Mouse (Mus musculus) small intestine, adult 2 months (tissue): ENCODE results near the gene Mamstr. TPM values are rescaled to one million over a fixed set of nuclear protein-coding genes. Genes with fewer than 3 reads are reported as not detected.
A peak's percentile ranks its signal among the peaks of the same experiment; 100 is the strongest.

Source experiments
- H3K27ac ChIP-seq: fragments of 200-500 bp; 2 replicates; pipeline ENCODE4 v1.5.1; 2012; ENCODE audit warnings: low read depth, low read length, control low read depth, inconsistent platforms; ENCODE audit not compliant: insufficient read depth
- H3K27me3 ChIP-seq: fragments of 200-500 bp; 2 replicates; pipeline ENCODE4 v1.6.1; 2012; ENCODE audit warnings: mild to moderate bottlenecking, moderate library complexity, low read length, inconsistent platforms; ENCODE audit not compliant: control insufficient read depth, insufficient read depth
- H3K36me3 ChIP-seq: fragments of 200-500 bp; 2 replicates; pipeline ENCODE4 v1.6.1; 2012; ENCODE audit warnings: mild to moderate bottlenecking, low read length, control low read depth, inconsistent platforms; ENCODE audit not compliant: control insufficient read depth, insufficient read depth
- H3K4me1 ChIP-seq: fragments of 200-500 bp; 2 replicates; pipeline ENCODE4 v1.6.1; 2012; ENCODE audit warnings: low read length, inconsistent platforms, mixed read lengths; ENCODE audit not compliant: control insufficient read depth, insufficient read depth, insufficient read length
- H3K4me3 ChIP-seq: fragments of 200-500 bp; 2 replicates; pipeline ENCODE4 v1.5.1; 2012; ENCODE audit warnings: low read depth, mild to moderate bottlenecking, control low read depth, inconsistent platforms, low read length, moderate library complexity
- CTCF ChIP-seq: fragments of 200-500 bp; IDR thresholded peaks from 2 replicates; pipeline ENCODE4 v1.5.1; 2012; ENCODE audit warnings: low read depth, mild to moderate bottlenecking, control low read depth, inconsistent platforms, low read length, moderate library complexity, mixed read lengths; ENCODE audit not compliant: insufficient replicate concordance, insufficient read length; ENCODE audit errors: extremely low read depth
- POLR2A ChIP-seq: fragments of 200-500 bp; IDR thresholded peaks from 2 replicates; pipeline ENCODE4 v1.6.1; 2012; ENCODE audit warnings: low read depth, mild to moderate bottlenecking, control low read depth, inconsistent platforms, low read length, moderate library complexity
- WGBS: fragments of 180-500 bp; shearing (Covaris S2); methylation state at CpG from one replicate; pipeline ENCODE4 v1.1.7; 2018; 5-methylcytosine and 5-hydroxymethylcytosine counted together
- polyA plus RNA-seq: library from polyadenylated mRNA; depleted of rRNA; stranded (reverse); fragments of >200 nt; gene quantifications from 2 replicates; pipeline ENCODE4 v1.2.3, GENCODE M21; 2012

The Mamstr gene
- polyA plus RNA-seq, 1 experiment, result 0.63 TPM

DNA sequence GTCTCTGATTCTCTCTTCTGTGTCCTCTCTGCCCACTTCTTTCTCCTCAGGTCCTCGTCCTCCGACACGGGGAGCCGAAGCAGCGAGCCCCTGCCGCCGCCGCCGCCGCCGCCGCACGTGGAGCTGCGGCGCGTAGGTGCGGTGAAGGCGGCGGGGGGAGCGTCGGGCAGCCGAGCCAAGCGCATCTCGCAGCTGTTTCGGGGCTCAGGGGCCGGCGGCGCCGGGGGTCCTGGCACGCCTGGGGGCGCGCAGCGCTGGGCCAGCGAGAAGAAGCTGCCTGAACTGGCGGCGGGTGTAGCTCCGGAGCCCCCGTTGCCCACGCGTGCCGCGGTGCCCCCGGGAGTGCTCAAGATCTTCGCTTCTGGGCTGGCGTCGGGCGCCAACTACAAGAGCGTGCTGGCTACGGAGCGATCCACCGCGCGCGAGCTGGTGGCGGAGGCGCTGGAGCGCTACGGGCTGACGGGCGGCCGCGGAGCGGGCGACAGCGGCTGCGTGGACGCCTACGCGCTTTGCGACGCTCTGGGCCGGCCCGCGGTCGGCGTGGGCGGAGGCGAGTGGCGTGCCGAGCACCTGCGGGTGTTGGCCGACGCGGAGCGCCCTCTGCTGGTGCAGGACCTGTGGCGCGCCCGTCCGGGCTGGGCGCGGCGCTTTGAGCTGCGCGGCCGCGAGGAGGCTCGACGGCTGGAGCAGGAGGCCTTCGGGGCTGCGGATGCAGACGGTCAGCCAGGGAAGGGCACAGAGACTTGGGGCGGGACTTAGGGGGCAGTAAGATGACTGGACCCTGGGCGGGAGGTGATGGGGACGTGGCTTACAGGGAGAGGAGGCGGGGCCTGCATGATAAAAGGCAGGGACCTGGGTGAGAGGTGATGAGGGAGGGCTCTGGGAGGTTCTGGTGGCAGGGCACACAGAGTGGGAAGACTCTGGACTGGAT is 11.1 kb upstream of the Mamstr start:
- H3K4me1 ChIP-seq, result no peaks in the 10 kb centered on the region; the same call in 1 of the 2 replicates
- H3K4me3 ChIP-seq, result peak overlapping the region; percentile 59
- TF ChIP-seq POLR2A (no peak; the same call in 1 of the 2 replicates), CTCF (peak; percentile 87)
- H3K27ac ChIP-seq, result peak overlapping the region; percentile 17; the same call in 1 of the 2 replicates
- H3K36me3 ChIP-seq, result no peaks in the 10 kb centered on the region
- H3K27me3 ChIP-seq, result peaks cover 35% of the 10 kb centered on the region
- 2% methylated on average over 104 of the region's 105 CpGs for WGBS

DNA sequence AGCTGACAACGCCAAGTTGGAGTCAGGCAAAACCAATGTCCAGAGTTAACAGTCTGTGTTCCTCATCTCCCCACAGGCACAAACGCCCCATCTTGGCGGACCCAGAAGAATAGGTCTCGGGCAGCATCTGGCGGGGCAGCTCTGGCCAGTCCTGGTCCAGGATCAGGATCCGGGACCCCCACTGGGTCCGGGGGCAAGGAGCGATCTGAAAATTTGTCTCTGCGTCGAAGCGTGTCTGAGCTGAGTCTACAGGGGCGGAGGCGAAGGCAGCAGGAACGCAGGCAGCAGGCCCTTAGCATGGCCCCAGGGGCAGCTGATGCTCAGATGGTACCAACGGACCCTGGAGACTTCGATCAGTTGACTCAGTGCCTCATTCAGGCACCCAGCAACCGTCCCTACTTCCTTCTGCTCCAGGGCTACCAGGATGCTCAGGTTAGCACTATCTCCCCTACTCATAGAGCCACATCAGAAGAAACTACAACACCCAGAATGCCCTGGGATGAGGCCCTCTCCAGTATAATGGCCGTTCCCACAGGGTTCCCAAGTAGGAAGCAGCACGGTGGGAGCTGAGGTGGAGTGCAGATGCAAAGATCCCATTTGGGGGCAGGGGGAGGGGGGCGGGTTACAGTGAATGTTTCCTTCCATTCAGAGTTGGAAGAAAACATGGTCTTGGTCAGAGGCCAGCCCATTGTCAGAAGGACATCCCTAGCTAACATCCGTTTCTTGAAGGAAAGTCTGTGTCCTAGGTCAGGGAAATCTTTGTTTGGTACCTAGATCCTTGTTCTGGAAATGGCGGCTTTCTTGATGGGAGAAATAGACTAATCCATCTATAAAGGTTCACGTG is 9.5 kb upstream of the Mamstr start:
- H3K27me3 ChIP-seq, result peaks cover 35% of the 10 kb centered on the region
- WGBS, result 81% methylated on average over 23 of the region's 23 CpGs
- peaks cover 2% of the 10 kb centered on the region for H3K4me1 ChIP-seq

DNA sequence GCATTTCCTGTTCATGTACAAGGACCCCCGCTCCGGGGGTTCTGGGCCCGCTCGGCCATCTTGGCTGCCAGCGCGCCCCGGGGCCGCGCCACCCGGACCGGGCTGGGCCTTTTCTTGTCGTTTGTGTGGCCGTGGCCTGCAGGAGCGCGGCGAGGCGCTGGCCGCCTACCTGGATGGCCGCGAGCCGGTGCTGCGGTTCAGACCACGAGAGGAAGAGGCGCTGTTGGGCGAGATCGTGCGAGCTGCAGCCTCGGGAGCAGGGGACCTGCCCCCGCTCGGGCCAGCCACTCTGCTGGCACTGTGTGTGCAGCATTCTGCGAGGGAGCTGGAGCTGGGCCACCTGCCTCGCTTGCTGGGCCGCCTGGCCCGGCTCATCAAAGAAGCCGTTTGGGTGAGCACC is 7.3 kb upstream of the Mamstr start:
- H3K4me3 ChIP-seq, result no peak overlapping the region
- 33% methylated on average over 35 of the region's 35 CpGs for WGBS
- H3K36me3 ChIP-seq, result no peaks in the 10 kb centered on the region
- H3K27me3 ChIP-seq, result peaks cover 36% of the 10 kb centered on the region
- H3K27ac ChIP-seq, result no peak overlapping the region
- H3K4me1 ChIP-seq, result peaks cover 2% of the 10 kb centered on the region
- TF ChIP-seq POLR2A, result no peak
- TF ChIP-seq CTCF, result no peak

More for the DNA sequence above, 9.5 kb upstream of the Mamstr start:
- no peak overlapping the region for H3K27ac ChIP-seq
- TF ChIP-seq CTCF (no peak), POLR2A (no peak)
- no peak overlapping the region for H3K4me3 ChIP-seq
- no peaks in the 10 kb centered on the region for H3K36me3 ChIP-seq

DNA sequence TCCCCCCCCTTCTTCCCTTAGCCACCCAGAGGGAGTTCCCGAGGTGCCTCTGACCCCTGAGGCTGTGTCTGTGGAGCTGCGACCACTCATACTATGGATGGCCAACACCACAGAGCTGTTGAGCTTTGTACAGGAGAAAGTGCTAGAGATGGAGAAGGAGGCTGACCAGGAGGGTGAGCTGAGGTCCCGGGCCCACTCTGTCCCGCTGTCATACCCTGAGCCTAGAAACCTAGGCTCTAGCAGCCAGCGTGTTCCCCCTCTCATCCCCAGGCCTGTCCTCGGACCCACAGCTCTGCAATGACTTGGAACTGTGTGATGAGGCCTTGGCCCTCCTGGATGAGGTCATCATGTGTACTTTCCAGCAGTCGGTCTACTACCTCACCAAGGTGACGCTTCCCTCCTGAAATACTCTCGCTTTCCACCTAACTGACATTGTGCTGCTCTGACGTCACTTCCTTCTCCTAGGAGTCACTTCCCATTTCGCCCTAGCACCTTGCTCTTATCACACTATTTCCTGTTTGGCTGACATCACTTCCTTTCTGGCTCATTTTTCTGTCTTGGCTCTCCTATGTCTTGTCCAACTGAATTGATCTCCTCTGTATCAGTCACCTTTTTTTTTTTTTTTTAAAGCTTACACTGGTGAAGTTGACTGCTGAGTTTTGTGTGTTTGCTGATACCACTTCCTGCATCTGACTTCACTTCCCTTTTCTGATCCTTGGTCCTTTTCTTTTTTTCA is 4.7 kb upstream of the Mamstr start:
- TF ChIP-seq CTCF (no peak), POLR2A (no peak)
- WGBS, result 79% methylated on average over 11 of the region's 11 CpGs

DNA sequence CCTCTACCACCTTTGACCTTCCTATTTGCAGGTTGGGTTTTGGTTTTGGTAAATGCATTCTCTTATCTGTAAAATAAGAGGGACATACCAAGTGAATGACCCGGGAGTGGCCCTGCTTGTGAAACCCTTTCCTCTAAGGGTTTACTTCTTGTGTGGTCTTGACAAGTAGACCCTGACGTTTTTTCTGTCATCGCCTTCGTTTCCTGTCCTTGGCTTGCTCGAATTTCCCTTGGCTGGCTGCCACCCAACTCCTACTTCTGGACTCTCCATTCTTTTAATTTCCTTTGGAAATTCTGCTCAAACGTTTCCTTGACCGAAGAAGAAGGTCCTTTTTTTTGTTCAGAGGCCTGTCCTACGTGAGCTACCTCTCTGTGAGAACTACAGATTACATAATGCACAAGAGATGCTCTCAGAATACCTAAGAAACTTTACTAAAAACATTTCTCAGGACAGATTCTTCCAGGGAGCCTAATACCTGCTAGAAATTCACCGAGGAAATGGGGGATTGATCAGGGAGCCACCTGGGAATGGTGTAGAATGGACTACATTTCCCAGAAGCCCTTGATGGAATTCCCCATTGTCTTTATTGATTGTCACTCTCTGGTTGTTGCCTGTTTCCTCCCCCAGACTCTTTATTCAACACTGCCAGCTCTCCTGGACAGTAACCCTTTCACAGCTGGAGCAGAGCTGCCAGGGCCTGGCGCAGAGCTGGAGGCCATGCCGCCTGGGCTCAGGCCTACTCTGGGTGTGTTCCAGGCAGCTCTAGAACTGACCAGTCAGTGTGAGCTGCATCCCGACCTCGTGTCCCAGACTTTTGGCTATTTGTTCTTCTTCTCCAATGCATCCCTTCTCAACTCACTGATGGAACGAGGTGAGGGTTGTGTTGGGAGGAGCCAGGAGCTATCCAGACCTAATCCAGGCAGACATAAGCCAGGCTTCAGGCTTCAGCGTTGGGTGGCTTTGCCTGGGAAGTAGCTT is 3.8 kb upstream of the Mamstr start:
- H3K27me3 ChIP-seq, result peaks cover 26% of the 10 kb centered on the region
- 79% methylated on average over 15 of the region's 15 CpGs for whole genome bisulfite sequencing
- TF ChIP-seq POLR2A, result no peak
- TF ChIP-seq CTCF, result no peak
- H3K4me1 ChIP-seq, result peaks cover 4% of the 10 kb centered on the region
- H3K4me3 ChIP-seq, result no peak overlapping the region
- H3K27ac ChIP-seq, result no peak overlapping the region
- no peaks in the 10 kb centered on the region for H3K36me3 ChIP-seq

More for the DNA sequence above, 4.7 kb upstream of the Mamstr start:
- H3K4me3 ChIP-seq, result no peak overlapping the region
- H3K27ac ChIP-seq, result peak overlapping the region; percentile 6; the same call in 1 of the 2 replicates
- peaks cover 4% of the 10 kb centered on the region for H3K4me1 ChIP-seq
- H3K36me3 ChIP-seq, result no peaks in the 10 kb centered on the region
- H3K27me3 ChIP-seq, result peaks cover 25% of the 10 kb centered on the region

DNA sequence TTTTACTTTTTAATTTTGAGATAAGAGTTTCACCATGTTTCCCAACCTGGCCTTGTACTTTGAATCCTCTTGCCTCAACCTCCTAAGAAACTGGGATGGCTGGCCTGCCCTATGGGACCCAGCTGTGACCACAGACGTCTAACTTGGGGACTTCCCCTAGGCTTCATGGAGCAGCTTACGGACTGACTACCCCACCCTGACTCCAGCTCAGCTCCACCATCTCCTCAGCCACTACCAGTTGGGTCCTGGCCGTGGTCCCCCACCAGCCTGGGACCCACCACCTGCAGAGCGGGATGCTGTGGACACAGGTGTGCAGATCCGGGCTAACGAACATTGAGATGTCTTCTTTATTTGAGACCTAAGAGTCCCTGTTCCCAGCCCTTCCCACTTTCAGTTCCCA is 2.1 kb upstream of the Mamstr start:
- Histone ChIP-seq H3K27me3 (peaks cover 26% of the 10 kb centered on the region; the same call in 1 of the 2 replicates), H3K27ac (no peak overlapping the region), H3K4me1 (peaks cover 4% of the 10 kb centered on the region), H3K36me3 (no peaks in the 10 kb centered on the region), H3K4me3 (no peak overlapping the region)
- WGBS, result 87% methylated on average over 6 of the region's 6 CpGs
- no peak for TF ChIP-seq POLR2A
- no peak for TF ChIP-seq CTCF
